Mouse (Mus musculus) lung, postnatal 14 days (tissue): Measurements from ENCODE around the gene Racgap1.

Source experiments
- DNase-seq: peaks from one replicate; pipeline ENCODE4 v3.0.0; 2021

Gene Racgap1

DNA sequence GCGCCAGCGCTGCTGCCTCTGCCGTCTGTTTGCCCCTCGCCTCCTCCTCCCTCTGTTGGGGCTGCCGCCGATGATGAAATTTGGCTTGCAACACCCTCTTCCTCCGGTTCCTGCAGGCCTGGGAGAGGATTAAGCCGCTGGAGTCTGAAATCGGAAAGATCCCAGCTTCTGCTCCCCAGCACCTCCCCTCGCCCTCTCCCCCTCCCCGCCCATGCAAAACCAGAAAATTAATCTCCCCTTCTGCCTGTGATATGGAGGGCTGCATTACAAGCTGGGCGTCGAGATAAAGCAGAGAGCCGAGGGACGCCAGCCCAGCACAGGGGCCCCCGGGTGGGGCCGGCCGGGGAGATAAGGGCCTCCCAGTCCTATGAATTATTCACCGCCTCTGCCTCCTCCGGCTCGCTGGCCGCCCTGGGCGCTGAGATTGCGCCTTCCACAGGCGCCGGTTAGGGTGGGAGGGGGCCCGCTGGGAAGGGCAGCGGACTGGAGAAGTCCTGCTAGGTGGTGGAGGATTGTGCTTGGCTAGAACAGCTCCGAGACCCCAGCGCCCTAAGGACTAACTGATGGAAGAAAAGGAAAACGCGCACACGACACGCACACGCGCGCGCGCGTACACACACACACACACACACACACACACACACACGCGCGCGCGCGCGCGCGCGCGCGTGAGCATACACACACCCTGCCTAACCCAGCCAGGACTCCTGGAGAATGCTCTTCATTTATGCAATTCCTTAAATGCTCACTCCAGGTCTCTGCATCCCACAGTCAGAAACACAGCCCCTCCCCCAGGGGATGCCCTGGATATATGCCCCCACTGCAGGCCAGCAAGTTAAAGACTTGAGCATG, 13.4 kb upstream of the Racgap1 start:
- peak; percentile 69 for DNase-seq

DNA sequence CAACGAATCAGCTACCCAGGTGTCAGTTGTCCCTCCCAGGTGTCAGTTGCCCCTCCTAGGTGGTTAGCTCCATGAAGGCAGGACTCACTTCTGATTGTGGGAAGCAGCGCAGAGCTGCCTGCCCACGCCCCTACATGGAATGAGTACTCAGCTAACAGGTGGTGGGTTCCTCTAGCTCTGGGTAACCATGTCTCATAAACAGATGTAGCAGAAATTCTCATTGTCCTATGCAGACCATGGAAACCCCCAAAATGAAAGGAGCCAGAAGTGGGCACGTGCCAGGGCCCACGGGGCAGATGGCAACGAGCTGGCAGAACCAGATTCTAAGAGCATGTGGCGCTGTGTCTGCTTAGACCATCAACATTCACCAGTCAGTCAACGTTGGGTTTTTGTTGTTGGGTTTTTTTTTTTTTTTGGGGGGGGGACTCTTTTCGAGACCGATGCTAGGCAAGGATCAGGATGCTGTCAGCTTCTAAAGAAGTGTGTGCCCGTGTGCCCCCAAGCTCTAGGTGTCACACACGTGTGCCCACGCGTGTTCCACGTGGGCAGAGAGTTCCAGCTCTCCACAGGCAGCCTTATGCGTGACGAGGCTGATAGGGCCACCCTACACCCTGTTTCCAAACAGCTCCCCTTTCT, 12.6 kb upstream of the Racgap1 start:
- no peak for DNase-seq

DNA sequence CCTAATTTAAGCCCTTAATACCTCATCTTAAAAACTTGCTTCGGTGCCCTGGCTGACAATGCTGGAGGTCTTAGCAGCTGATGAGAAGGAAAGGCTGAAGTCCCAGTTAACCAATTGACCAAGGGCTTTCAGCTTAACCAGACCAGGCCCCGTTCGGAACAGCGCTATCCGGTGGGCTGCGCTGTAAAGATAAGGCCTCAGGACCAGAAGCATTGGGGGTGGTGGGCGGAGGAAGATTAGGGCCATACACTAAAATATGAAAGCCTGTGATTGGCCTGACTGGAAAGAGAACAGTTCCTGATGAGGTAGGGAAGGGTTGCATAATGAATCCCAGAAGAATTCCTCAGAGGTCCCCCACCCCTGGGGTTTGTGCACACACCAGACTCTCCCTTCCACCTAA, 10.9 kb upstream of the Racgap1 start:
- no peak for DNase-seq

DNA sequence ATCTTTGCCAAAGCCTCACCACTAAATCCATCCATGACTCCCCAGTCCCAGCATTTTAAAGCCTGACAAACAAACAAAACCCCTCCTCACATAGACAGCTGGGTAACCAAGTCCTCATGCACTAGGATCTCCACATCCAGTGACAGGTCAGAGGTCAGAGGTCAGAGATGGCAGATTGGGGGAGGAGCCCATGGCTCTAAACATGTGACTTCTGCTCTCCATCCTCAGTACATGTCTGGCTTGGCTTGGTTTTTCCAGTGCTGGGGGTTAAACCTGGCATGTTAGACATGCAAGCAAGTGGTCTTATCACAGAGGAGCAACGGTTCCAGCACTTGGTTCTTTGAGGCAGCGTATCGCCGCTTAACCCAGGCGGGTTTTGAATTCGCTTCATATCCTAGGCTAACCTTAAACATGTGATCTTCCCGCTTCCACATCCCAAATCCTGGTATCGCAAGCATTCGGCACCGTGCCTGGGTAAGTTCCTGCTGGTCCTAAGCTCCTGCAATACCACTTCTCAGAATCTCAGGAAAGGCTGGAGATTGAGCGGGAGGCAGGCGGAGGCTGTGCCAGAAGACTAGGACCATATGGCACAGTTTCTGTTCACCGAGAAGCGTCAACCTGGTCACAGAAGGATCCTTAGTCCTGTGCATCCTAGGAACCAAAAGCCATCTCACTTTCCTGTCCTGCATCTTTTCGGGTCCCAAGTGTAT, 9.8 kb upstream of the Racgap1 start:
- no peak for DNase-seq

DNA sequence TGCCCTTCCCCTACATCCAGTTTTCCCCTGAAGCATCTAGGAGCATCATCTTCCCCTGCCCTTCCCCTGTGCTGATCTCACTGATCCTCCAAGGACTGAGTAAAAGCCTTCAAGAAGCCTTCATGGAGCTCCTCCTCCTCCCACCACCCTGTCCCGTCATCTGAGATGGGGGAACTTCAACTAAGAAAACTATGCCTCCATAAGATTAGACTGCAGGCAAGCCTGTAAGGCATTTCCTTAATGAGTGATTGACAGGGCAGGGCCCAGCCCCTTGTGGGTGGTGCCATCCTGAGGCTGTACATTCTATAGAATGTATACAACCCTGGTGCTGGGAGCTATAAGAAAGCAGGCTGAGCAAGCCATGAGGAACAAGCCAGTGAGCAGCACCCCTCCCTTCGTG, 7.0 kb upstream of the Racgap1 start:
- DNase-seq = no peak

DNA sequence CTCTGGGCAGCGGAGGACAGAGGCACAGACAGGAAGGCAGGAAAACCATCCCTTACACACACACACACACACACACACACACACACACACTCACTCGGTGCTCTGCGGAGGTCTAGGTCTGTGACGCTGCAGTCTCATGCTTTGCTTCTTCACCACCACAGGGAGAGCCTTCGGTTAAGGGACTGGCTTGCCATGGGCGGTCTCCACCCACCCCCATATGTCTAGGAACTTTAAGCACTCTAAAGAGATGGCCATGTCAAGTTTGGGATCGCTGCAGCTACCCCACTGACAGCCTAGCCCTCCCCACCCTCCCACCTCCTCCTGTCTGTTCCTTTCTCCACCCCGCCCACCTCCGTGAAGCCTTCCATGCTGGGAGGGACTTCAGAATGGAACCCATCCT, 4.5 kb upstream of the Racgap1 start:
- DNase-seq = no peak

DNA sequence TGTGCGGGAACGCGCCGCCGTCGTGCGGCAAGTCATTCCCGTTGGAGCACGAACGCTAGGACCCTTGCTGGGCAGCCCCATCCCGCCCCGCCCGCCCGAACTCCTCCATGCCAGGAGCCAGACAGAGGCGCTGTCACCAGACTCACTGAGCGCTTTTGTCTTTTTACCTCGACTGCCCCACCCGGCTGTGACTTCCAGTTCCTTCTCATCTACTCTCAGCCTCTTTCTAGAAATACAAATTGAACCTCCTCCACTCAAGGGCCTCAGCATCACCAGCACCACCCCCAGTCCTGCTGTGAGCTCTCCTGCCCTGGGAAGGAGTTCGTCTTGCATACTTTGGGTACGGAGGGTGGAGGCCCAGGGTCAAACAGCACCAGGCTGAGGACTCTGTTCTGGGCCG, 2.4 kb upstream of the Racgap1 start:
- DNase-seq = no peak

DNA sequence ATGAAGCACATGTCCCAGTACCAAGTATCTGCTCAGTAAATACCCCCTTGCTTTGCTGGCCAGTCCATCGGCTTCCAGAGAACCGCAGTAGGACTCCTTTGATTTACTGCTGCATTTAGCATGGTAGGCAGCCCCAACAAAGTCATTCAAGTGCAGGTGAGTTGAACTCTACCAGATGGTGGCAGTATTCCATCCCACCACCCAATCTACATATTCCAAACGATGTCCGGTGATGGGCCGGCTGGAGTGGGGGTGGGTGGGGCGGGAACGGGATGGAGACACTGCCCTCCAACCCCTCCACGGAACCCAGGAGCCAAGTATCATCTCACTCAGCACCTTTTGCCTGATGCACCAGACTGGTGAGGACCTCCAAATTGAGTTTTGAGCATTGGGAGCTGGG, 1.8 kb upstream of the Racgap1 start:
- no peak for DNase-seq

DNA sequence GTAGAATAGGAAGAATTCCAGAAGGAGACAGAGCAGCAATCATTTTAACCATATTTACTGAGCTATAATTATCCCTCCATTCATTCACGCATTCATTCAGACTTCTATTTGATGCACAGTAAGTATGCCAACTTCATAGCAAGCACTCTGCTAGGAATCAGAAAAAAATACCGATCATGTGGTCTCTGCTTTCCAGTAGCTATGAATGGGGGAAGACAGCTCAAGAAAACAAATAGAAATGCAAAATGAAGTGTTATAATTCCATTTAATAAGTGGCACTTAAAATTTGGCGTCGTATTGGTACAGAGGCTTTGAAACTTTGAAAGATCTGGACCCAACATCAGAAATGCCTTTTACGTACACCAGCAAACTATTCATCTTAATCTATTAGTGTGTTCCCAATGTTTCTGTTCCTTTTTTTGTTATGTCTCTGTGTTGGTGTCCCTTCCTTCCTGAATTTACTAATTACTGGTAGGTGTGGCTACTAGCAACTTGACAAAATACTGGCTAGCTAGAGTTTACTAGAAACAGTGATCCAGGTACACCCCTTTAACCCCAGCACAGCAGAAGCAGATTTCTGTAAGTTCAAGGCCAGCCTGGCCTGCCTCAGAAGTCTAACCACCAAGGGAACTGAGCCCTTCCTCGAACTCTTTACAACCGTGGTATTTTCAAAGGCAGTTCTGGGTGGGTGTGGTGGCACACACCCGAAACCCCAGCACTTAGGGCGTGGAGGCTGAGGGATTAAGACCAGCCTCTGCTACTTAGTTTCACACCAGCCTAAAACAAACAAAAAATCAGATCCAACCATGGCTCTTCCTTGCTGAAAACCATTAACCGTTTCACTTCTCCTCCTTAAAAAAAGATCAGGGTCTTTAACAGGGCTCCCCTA, 772 bp upstream of the Racgap1 start:
- DNase-seq = no peak

DNA sequence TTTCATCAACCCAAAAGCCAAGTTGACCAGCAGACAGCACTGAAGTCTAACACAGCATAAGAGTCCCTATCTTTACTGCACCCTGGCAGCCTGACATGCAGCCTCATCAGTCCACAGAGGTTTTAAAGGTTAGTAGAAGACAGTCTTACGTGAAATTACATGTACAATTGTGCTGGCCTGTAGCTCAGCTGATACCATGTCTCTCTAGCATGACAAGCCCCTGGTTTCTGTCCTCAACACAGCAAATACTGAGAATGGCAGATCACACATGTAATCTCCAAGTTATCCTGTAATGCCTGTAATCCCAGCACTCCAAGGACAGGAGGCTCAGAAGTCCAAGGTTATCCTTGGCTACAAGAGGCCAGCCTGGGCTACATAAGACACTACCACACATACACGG, 1.2 kb downstream of the Racgap1 start:
- DNase-seq = no peak

DNA sequence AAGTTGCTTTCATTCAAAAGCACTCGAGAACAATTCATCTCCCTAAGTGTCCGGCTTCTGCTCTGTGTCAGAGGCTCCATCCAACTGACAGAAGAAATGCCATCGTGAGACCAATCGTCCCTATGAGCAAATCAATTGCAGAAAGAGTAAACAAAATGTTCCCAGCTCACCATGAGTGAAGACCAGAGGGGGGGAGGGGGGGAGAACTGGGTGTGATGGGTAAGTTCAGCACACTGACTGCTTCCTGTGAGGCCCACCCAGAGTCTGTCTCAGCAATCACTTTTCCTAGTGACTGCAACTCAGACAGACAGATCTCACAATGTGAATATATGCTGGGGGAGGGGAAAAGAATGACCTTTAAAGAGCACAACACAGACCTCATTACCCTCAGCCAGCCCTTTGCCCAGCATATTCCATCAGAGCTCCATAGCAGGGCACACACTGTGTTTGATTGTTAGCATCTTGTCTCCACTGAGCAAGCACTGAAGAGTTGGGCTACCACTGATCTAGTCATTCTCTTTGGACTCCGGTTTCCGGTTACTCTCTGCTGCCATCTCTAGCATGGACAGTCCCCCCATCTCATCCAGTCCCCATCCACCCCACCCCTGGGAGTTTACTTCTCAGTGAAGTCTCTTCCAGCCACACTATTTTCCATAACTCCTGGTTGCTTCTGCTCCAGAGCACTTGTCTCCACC, 2.2 kb downstream of the Racgap1 start:
- DNase-seq = no peak

DNA sequence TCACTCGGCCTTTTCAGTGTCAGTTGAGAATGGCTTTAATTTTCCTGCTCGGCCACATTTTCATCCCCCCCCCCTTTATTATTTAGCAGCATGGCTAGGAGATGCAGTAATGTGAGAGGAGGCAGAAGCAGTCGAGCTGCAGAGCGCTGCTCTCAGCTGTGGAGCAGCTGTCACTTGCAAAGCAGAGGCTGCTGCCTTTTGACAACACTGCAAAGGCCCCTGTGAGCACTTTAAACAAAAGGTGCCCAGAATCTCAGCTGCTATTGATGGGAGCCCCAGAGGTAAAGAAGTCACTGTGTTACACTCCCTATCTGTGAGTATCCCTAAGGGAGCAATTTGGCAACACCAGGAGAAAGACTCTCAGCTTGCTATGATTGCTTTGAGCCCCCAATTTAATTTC, 3.1 kb downstream of the Racgap1 start:
- DNase-seq = no peak

DNA sequence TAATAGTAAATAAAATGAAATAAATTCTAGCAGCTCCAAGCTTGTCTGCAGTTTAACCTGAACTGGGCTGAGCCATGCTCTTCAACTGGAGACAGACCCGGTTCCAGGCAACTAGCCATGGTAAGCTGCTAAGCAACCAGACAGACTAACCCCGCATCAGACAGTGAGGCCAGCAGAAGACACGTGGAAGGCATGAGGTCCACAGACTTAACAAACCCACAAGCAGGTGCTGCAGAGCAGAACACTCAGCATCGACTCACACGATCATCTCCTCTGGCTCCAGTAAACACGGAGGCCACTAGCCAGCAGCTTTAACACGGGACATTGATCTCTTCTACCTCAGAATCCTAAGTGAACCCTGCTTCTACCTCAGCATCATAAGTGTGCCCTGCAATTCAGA, 6.7 kb downstream of the Racgap1 start:
- no peak for DNase-seq

DNA sequence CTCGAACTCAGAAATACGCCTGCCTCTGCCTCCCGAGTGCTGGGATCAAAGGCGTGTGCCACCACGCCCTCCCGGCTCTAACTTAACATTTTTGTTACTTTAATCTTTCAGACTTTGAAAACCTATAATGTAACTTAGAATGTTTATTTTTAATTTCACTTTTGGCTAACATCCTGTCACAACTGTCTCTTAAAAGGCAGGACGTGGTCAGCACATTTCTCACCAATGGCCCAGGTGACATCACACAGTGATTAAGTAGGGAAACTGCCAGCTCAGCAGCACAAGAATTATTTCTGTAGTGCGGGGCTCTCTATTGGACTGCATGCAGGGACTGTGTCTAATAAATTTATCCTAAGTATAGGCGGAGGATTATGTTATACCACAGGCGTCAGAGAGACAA, 7.6 kb downstream of the Racgap1 start:
- no peak for DNase-seq

DNA sequence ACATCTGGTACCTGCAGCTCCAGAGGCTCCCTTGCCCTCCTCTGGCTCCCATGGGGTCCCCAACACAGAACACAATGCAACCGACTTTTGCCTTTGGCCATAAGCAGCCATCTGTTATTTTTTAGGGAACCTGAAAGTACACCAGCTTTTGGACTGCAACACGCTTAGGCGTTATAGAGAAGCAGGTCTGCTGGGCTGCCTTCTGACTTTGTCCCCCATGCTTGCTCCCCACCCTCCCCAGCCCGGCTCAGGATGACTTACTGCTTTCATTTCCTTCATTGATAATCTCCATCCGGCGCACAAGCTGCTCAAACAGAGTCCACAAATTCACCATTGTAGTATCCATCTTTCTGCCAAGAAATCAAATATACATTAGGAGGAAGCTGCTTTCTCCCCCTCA, 8.8 kb downstream of the Racgap1 start:
- DNase-seq = no peak

DNA sequence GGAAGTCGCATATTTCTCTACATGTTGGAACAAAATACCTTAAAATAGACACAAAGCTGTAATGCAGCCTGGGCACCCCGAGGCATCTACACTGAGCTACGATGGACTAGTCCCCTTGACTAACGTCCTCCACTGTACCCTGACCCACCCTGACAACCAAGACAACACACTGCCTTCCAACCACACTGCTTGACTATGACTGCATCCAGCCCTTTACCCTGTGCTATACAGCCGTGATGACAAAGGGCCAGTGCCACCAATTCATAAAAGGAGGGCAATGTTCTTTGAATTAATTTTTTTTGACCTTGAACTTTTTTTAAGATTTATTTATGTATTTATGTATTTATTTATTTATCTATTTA, 13.4 kb downstream of the Racgap1 start:
- DNase-seq = no peak

DNA sequence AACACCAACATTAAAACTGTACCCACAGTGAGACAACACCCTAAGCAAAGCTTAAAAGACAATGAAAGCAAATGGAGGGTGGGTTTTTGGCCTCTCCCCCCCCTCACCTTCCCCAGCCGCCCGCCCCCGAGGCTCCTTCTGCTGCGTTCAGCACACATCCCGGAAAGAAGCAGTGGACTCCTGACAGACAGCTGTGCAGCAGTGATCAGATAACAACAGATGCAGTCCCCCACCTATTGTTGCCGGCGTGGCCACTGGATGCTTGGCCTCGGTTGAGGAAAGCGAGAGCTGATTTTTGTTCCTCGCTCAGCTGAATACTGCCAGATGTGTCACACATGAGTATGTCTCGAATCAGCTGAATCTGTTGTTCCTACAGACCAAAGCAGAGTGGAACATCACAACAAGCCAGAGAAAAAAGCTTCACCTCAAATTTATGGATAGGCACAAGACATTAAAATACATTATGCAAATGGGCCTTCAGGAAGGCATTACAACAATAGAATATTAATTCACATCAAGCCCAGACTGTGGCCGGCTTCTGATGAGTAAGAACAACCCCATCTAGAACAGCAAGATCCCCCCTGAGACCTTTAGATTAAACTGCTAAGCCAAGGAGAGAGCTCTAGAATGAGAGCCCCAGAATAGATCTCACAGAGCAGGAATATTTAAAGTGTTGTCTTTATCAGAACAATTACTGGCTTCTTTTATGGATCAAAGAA, 13.9 kb downstream of the Racgap1 start:
- no peak for DNase-seq

DNA sequence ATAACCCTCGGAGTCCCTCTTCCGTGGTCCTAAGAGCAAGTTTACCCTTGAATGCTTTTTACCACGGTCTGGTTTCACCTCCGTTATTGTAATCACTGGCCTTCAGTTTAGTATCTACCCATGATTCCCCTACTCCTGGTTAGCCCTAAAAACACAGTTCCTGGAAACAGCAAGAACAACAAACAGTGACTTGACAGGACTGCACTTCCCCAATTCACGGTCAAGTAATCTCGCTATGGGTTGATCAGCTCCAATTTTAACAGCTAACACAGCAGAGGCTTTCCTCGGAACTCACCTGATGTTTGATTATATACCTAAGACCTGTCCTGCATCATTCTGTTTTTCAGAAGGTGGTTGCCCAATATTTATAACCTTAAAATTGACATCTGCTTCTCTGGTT, 16.8 kb downstream of the Racgap1 start:
- DNase-seq = no peak

DNA sequence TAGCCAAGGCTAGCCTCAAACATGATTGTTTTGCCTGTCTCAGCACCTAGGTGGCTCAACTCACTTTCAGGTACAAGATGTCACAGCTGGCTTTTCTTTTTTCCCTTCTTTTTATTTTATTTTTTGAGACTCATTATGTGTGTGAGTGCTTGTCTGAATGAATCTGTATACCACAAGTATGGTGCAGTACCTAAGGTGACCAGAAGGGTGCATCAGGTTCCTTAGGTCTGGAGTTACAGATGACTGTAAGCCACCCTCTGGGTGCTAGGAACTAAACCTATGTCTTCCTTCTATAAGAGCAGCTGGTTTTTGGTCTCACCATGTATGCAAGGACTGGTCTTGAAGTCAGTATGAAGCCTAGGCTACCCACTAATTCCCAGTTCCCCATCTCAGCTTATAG, 19.8 kb downstream of the Racgap1 start:
- DNase-seq = no peak

DNA sequence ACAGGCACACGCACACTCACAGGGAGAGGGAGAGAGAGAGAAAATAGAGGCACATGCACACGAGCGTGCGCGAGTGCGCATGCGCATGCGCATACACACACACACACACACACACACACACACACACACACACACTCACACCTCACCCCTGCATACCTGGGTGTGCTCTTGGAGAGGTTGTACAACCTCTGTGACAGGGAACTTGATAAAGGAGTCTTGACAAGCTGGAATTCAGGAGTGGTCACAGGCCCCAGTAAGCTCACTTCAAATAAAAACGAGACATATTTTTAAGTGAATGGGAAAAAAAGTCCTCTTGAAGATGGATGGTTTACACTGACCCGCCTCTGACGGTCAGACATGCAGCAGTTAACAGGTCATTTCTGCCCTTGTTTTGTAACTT, 29.4 kb downstream of the Racgap1 start:
- DNase-seq = no peak

DNA sequence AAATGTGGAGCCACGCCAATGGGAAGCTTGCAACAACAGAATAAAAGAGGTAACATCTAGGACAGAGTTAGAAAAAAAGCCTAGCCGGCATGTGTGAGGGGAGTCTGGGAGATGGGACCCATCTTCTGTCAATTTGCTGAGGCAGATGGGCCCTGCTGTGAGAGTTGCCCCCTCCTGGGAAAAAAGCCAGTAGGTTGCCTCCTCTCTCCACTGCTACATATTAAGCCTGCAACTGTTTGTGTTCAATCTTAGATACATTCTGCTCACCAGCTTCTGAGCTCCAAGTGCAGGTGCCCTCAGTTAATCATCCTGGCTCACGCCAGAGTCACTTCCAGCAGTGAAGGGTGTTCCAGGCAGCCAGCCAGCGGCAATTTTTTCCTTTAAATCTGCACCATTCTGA, 31.6 kb downstream of the Racgap1 start:
- DNase-seq = no peak

DNA sequence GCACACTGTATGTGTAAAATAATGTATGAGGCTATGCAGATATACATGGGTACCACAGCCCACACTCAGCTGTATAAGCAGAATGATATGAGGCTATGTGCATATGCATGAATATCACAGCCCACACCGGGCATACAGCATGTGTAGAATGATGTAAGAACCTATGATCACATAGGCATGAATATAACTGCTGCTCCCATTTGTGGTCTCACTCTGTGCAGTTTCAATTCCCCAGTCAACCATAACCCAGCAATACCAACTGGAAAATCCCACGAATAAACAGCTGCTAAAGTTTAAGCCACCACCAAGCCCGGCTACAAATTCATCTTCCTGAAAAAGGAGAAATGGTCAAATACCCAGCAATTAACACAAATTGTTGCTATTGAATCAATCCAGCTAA, 32.9 kb downstream of the Racgap1 start:
- no peak for DNase-seq
